Mouse (Mus musculus) MEL (cell line): Measurements from ENCODE around the gene Bnip1. TPM values are rescaled to one million over a fixed set of nuclear protein-coding genes. Genes with fewer than 3 reads are reported as not detected.

Experiments
- DNase-seq: peaks from one replicate; pipeline ENCODE4 v3.0.0; 2011; ENCODE audit warnings: low read depth, low spot score
- H3K27ac ChIP-seq: 2 replicates; pipeline ENCODE4 v1.5.1; 2012; ENCODE audit warnings: low read depth, mild to moderate bottlenecking, control low read depth, low read length, moderate library complexity; ENCODE audit not compliant: control insufficient read depth
- H3K27me3 ChIP-seq, 2 experiments: fragments of 150-350 bp in 1 of 2; sonication (generic) in 1 of 2; 2 replicates each; pipeline ENCODE4 v1.6.1; 2012; ENCODE audit warnings: low read length in 2 of 2, mild to moderate bottlenecking in 2 of 2, improper control_type of control experiment in 1 of 2, moderate library complexity in 1 of 2; ENCODE audit not compliant: insufficient read depth in 2 of 2, control insufficient read depth in 1 of 2
- H3K36me3 ChIP-seq, 2 experiments: 2 replicates each; pipeline ENCODE4 v1.6.1; 2012 to 2014; ENCODE audit warnings: low read length in 2 of 2, improper control_type of control experiment in 1 of 2, inconsistent platforms in 1 of 2, mild to moderate bottlenecking in 1 of 2; ENCODE audit not compliant: insufficient read depth in 2 of 2, control insufficient read depth in 1 of 2
- H3K4me1 ChIP-seq, 2 experiments: fragments of 150-350 bp in 1 of 2; sonication (generic) in 1 of 2; 2 replicates each; pipeline ENCODE4 v1.6.1; 2012; ENCODE audit warnings: low read length in 2 of 2, improper control_type of control experiment in 1 of 2, mild to moderate bottlenecking in 1 of 2; ENCODE audit not compliant: insufficient read depth in 2 of 2, control insufficient read depth in 1 of 2
- H3K4me3 ChIP-seq, 2 experiments: fragments of 150-350 bp in 1 of 2; sonication (generic) in 1 of 2; 2 replicates each; pipeline ENCODE4 v1.5.1; 2012; ENCODE audit warnings: low read depth in 2 of 2, low read length in 2 of 2, mild to moderate bottlenecking in 2 of 2, moderate library complexity in 2 of 2, control low read depth in 1 of 2, improper control_type of control experiment in 1 of 2; ENCODE audit not compliant: control insufficient read depth in 1 of 2, insufficient read depth in 1 of 2
- H3K79me2 ChIP-seq: 2 replicates; pipeline ENCODE4 v1.6.1; 2012; ENCODE audit warnings: mild to moderate bottlenecking, low read length, moderate library complexity; ENCODE audit not compliant: control insufficient read depth, poor library complexity, insufficient read depth
- H3K9ac ChIP-seq: 2 replicates; pipeline ENCODE4 v1.6.1; 2012; ENCODE audit warnings: low read depth, mild to moderate bottlenecking, control low read depth, low read length, moderate library complexity; ENCODE audit not compliant: control insufficient read depth, poor library complexity, severe bottlenecking
- H3K9me3 ChIP-seq: fragments of 150-350 bp; sonication (generic); replicated peaks from 2 replicates; pipeline ENCODE4 v1.6.1; 2012; ENCODE audit warnings: mild to moderate bottlenecking, low read length, improper control_type of control experiment, moderate library complexity; ENCODE audit not compliant: insufficient read depth
- CHD1 ChIP-seq: IDR thresholded peaks from 2 replicates; pipeline ENCODE4 v1.6.1; 2012; ENCODE audit warnings: low read depth, mild to moderate bottlenecking, inconsistent platforms, low read length, improper control_type of control experiment
- CTCF ChIP-seq, 3 experiments: IDR thresholded peaks in 2 of 3; conservative IDR thresholded peaks in 1 of 3; 2 replicates each; pipeline ENCODE4 v1.5.1; 2011 to 2012; ENCODE audit warnings: low read length in 3 of 3, low read depth in 2 of 3, mild to moderate bottlenecking in 2 of 3, improper control_type of control experiment in 1 of 3, inconsistent platforms in 1 of 3, mixed read lengths in 1 of 3, moderate library complexity in 1 of 3; ENCODE audit not compliant: control insufficient read depth in 1 of 3, insufficient read depth in 1 of 3, poor library complexity in 1 of 3, severe bottlenecking in 1 of 3
- E2F4 ChIP-seq: IDR thresholded peaks from 2 replicates; pipeline ENCODE4 v1.6.1; 2011; ENCODE audit warnings: low read depth, low read length, improper control_type of control experiment, borderline replicate concordance
- EP300 ChIP-seq, 2 experiments: IDR thresholded peaks; 2 replicates each; pipeline ENCODE4 v1.6.1; 2011; ENCODE audit warnings: improper control_type of control experiment in 2 of 2, low read length in 2 of 2, low read depth in 1 of 2, mild to moderate bottlenecking in 1 of 2
- GABPA ChIP-seq: IDR thresholded peaks from 2 replicates; pipeline ENCODE4 v1.6.1; 2012; ENCODE audit warnings: low read depth, mild to moderate bottlenecking, inconsistent platforms, low read length, improper control_type of control experiment, moderate library complexity
- HCFC1 ChIP-seq: IDR thresholded peaks from 2 replicates; pipeline ENCODE4 v1.6.1; 2012; ENCODE audit warnings: low read depth, mild to moderate bottlenecking, inconsistent platforms, low read length, improper control_type of control experiment, moderate library complexity
- MAX ChIP-seq: IDR thresholded peaks from 2 replicates; pipeline ENCODE4 v1.6.1; 2011; ENCODE audit warnings: low read length, improper control_type of control experiment
- MEF2A ChIP-seq: IDR thresholded peaks from 2 replicates; pipeline ENCODE4 v1.6.1; 2014; ENCODE audit warnings: low read depth, mild to moderate bottlenecking, inconsistent platforms, low read length, improper control_type of control experiment; ENCODE audit not compliant: poor library complexity, insufficient replicate concordance, severe bottlenecking; ENCODE audit errors: extremely low read depth
- MXI1 ChIP-seq: IDR thresholded peaks from 2 replicates; pipeline ENCODE4 v1.6.1; 2011; ENCODE audit warnings: mild to moderate bottlenecking, low read depth, low read length, improper control_type of control experiment
- NELFE ChIP-seq: IDR thresholded peaks from 2 replicates; pipeline ENCODE4 v1.6.1; 2011; ENCODE audit warnings: low read depth, low read length, improper control_type of control experiment
- NRF1 ChIP-seq: IDR thresholded peaks from 2 replicates; pipeline ENCODE4 v1.6.1; 2014; ENCODE audit warnings: low read depth, mild to moderate bottlenecking, inconsistent platforms, low read length, improper control_type of control experiment, moderate library complexity; ENCODE audit not compliant: poor library complexity, insufficient read depth, severe bottlenecking
- POLR2A ChIP-seq, 2 experiments: IDR thresholded peaks; 2 replicates each; pipeline ENCODE4 v1.6.1; 2011 to 2012; ENCODE audit warnings: low read length in 2 of 2, mild to moderate bottlenecking in 2 of 2, control low read depth in 1 of 2, improper control_type of control experiment in 1 of 2, low read depth in 1 of 2, moderate library complexity in 1 of 2; ENCODE audit not compliant: control insufficient read depth in 1 of 2, insufficient read depth in 1 of 2, poor library complexity in 1 of 2
- POLR2AphosphoS2 ChIP-seq: IDR thresholded peaks from 2 replicates; pipeline ENCODE4 v1.6.1; 2011; ENCODE audit warnings: low read length, improper control_type of control experiment
- SIN3A ChIP-seq: IDR thresholded peaks from 2 replicates; pipeline ENCODE4 v1.6.1; 2012; ENCODE audit warnings: low read length, improper control_type of control experiment, inconsistent platforms
- SMC3 ChIP-seq: IDR thresholded peaks from 2 replicates; pipeline ENCODE4 v1.6.1; 2011; ENCODE audit warnings: low read depth, low read length, improper control_type of control experiment
- TAL1 ChIP-seq: IDR thresholded peaks from 2 replicates; pipeline ENCODE4 v1.6.1; 2012; ENCODE audit warnings: mild to moderate bottlenecking, inconsistent platforms, low read length, moderate library complexity, mixed read lengths
- TBP ChIP-seq: IDR thresholded peaks from 2 replicates; pipeline ENCODE4 v1.8.0; 2011; ENCODE audit warnings: low read depth, low read length, improper control_type of control experiment
- UBTF ChIP-seq: IDR thresholded peaks from 2 replicates; pipeline ENCODE4 v1.6.1; 2012; ENCODE audit warnings: low read depth, mild to moderate bottlenecking, inconsistent platforms, low read length, improper control_type of control experiment, moderate library complexity, borderline replicate concordance; ENCODE audit not compliant: insufficient read depth
- USF1 ChIP-seq: IDR thresholded peaks from 2 replicates; pipeline ENCODE4 v1.6.1; 2014; ENCODE audit warnings: low read depth, mild to moderate bottlenecking, inconsistent platforms, low read length, improper control_type of control experiment, moderate library complexity
- ZC3H11A ChIP-seq: IDR thresholded peaks from 2 replicates; pipeline ENCODE4 v1.6.1; 2012; ENCODE audit warnings: low read depth, mild to moderate bottlenecking, inconsistent platforms, low read length, improper control_type of control experiment
- ZNF384 ChIP-seq: IDR thresholded peaks from 2 replicates; pipeline ENCODE4 v1.6.1; 2012; ENCODE audit warnings: low read depth, mild to moderate bottlenecking, inconsistent platforms, low read length, improper control_type of control experiment
- polyA plus RNA-seq, 2 experiments: library from polyadenylated mRNA; stranded (reverse) in 1 of 2; unstranded in 1 of 2; fragments of >175 nt in 1 of 2; fragments of >200 nt in 1 of 2; gene quantifications; 2 replicates each; pipeline versions ENCODE4 v1.2.1 to v1.2.4; 2012; ENCODE audit warnings: low replicate concordance in 2 of 2, low read depth in 1 of 2; ENCODE audit not compliant: insufficient read length in 2 of 2, insufficient read depth in 1 of 2, missing spikeins in 1 of 2
- total RNA-seq: library from RNA; depleted of rRNA; stranded (reverse); fragments of 300-350 nt; gene quantifications from 2 replicates; pipeline ENCODE4 v1.2.3, GENCODE M21; 2012

The Bnip1 gene
- total and polyA plus RNA-seq, 3 experiments = 44.1 to 44.2 TPM; not detected in 1

- Histone ChIP-seq H3K4me3 (no peak overlapping the region), H3K27me3 (peaks cover 7 to 23% of the 10 kb centered on the region in 2 experiments; a peak in 3 of 4 replicates), H3K36me3 (no peaks in the 10 kb centered on the region), H3K79me2 (no peaks in the 10 kb centered on the region), H3K9me3 (no peaks in the 10 kb centered on the region), H3K9ac (no peak overlapping the region), H3K4me1 (no peaks in the 10 kb centered on the region), H3K27ac (no peak overlapping the region)
- no peak for DNase-seq
- TF ChIP-seq SMC3 (no peak), EP300 (IDR thresholded peaks at IDR 0.05; ENCODE audit: low read depth in 1 of 2, low read length in 2 of 2) (no peak), E2F4 (no peak), MAX (no peak), POLR2A (IDR thresholded peaks at IDR 0.05; ENCODE audit: control insufficient read depth in 1 of 2, insufficient read depth in 1 of 2, low read depth in 1 of 2, low read length in 2 of 2, poor library complexity in 1 of 2) (no peak), TAL1 (no peak), ZNF384 (no peak), MEF2A (no peak), HCFC1 (no peak), NELFE (no peak), POLR2AphosphoS2 (no peak), GABPA (no peak), ZC3H11A (no peak), USF1 (no peak)
Observed at GRCm38 (mm10) chr17:26812607-26813006, 31.7 kb downstream of the Bnip1 start.

GRCm38 (mm10) chr17:26813497-26813896 is 32.6 kb downstream of the Bnip1 start:
- Histone ChIP-seq H3K36me3 (no peaks in the 10 kb centered on the region), H3K4me3 (no peak overlapping the region), H3K79me2 (no peaks in the 10 kb centered on the region), H3K9me3 (no peaks in the 10 kb centered on the region), H3K4me1 (no peaks in the 10 kb centered on the region), H3K9ac (no peak overlapping the region), H3K27me3 (peaks cover 7 to 23% of the 10 kb centered on the region in 2 experiments; a peak in 3 of 4 replicates), H3K27ac (no peak overlapping the region)
- TF ChIP-seq HCFC1 = no peak
- TF ChIP-seq CHD1 = no peak
- no peak for TF ChIP-seq ZNF384
- no peak for TF ChIP-seq CTCF (IDR thresholded peaks at IDR 0.05 in 2 of 3, conservative IDR thresholded peaks at IDR 0.05 in 1 of 3; ENCODE audit: control insufficient read depth in 1 of 3, insufficient read depth in 1 of 3, low read depth in 2 of 3, low read length in 3 of 3, poor library complexity in 1 of 3, severe bottlenecking in 1 of 3)
- TF ChIP-seq MXI1 = no peak
- no peak for TF ChIP-seq TBP
- no peak for TF ChIP-seq EP300 (IDR thresholded peaks at IDR 0.05; ENCODE audit: low read depth in 1 of 2, low read length in 2 of 2)
- TF ChIP-seq SIN3A = no peak
- no peak for TF ChIP-seq NRF1
- TF ChIP-seq MAX = no peak
- no peak for TF ChIP-seq UBTF
- no peak for DNase-seq
